Mouse (Mus musculus) cerebellum, adult 11-12 months (tissue): ENCODE data around the gene Hoxc11.

Experiments
- DNase-seq: peaks from one replicate; pipeline ENCODE4 v3.0.0; 2022

The Hoxc11 gene

DNA sequence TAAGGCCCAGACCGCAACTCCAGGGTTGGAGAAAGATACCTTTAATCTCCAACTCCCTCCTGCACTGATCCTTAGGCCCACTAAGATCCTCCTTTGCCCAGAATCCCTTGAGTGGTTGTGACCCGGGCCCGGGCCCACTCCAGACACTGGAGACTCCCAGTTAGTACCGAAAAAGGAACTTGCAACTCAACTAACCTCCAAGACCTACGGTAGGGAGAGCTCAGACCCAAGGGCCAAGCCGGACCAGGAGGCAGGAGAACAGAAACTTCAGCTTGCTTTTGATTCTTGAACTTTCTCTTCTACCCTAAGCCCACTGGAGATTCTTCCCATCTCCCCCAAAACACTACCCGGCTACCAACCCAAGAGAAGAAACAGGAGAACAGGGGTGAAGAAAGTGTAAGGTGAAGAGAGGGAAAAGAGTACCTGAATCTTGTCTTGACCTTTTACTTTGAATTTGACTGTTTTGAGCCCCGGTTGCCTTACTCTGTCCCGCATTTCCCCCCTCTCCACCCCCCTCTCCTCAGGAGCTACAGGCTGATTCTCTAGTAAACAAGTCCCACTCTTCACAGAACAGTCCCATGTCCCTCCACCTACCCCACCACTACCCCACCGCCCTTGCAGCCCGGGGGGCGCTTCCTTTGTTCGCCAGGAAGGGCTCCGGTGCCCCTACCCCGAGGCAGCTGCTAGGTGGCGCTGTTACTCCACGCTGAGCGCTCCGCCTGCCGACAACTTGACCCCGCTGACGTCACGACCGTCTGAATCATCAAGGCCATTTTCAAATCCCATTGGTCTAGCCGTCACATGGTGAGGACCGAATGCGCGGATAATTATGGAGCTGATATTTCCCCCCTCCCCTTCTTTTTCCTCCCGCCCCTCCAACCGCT is 11.9 kb downstream of the Hoxc11 start:
- DNase-seq, result no peak

GRCm38 (mm10) chr15:102966776-102967311 is 12.6 kb downstream of the Hoxc11 start, which contains the start of gene Hoxc10:
Gene Hoxc10 (plus strand): TSS chr15:102966796.
- no peak for DNase-seq

GRCm38 (mm10) chr15:102967312-102967510 is 13.0 kb downstream of the Hoxc11 start, which contains the start of gene Hoxc5:
Gene Hoxc5 (plus strand): TSS chr15:102967443.
- no peak for DNase-seq

DNA sequence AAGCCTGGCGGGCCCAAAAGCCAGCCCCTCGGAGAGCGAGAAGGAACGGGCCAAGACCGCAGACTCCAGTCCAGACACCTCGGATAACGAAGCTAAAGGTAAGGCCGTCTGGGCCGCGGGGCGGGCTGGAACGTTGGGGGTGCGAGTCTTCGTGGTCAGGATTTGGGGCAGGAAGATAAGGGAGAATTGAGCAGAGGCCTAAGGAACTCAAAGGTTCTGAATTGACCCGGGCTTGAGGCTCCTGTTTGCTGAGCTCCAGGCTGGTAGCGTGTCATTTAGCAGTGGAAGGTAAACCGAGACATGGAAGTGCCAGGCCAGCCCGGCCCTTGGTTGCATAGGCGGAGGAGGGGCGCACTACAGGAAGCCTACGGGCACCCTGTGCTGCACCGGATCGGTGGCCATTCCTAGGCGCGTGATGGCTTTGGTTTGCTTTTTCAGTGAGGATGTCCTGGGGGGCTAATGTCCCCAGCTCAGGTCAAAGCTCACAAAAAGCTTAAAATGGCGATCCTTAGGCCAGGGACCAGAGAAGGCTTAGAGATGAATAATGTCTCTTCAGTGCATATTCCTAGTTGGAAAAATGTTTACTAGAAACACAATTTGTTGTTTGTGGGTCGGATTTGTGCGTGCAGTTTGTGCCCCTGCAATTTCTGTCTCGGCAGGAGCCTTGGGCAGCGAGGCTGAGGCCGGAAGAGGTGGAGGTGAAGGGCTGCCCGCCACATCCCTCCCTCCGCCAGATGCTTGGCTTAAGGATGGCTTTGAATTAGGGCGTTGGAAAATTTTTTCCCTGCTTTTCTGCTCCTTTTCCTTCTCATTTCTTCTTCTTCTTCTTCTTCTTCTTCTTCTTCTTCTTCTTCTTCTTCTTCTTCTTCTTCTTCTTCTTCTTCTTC is 13.5 kb downstream of the Hoxc11 start:
- no peak for DNase-seq

DNA sequence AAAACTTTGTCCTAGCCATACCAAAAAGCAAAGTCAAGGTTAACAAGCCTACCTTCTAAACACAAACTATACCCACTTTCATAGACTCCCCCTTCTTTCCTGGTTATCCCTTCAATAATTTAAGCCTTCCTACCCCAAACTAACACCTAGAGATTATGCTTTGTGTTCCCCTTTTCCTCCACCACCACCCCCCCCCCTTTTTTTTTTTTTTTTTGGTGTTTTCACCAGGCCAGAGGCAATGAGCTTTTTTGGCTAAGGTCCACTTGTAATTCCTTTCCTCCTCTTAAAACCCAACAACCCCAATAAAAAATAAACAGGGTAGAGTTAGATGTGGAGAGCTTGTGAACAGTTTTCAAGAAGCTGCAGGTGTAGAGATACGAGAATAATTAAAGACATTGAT is 15.1 kb downstream of the Hoxc11 start:
- DNase-seq, result no peak

DNA sequence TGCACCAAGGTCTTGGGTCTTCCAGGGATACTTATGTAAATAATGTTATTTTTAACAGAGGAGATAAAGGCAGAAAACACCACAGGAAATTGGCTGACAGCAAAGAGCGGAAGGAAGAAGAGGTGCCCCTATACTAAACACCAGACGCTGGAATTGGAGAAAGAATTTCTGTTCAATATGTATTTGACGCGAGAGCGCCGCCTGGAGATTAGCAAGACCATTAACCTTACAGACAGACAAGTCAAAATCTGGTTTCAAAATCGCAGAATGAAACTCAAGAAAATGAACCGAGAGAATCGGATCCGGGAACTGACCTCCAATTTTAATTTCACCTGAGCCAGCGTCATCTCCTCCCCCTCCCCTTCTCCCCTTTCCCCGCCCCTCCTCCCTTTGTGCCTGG is 16.5 kb downstream of the Hoxc11 start:
- DNase-seq, result no peak

DNA sequence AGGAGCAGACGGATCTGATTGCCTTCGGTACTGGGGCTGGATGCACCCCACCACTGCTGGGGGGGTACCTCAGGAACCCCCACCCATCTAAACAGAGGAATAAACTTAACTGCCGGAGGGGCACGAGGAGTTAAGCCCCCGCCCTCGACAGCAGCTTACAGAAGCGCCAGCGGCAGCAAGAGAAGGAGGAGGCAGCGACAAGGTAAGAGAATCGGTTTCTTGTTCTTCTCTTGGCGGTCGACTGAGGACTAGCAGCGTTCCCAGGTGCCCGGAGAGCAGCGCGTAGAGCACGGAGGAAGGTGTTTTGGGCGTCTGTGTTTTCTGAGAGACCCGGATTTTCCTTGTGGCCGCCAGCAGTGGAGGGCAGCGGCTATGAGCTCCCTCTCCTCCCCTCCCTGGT is 18.0 kb downstream of the Hoxc11 start:
- DNase-seq, result no peak

DNA sequence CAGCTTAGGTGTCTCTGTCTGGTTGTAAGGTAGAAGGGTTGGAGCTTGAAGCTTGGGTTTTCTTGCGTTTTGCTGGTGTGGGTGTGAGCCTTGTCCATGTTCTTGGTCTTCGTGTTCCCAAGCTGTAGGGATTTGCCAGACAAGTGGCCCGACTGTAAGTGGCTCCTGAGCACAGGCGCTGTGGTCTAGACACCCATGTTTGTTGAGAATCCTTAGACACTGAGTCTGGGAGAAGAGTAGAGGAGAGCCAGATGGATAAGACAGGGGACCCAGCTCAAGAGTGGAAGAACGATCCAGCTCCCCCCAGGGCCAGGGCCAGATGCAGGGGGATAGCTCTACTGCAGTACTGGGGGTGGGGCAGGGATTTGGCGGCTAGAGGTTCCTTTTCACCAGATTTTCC is 18.5 kb downstream of the Hoxc11 start:
- no peak for DNase-seq

GRCm38 (mm10) chr15:102975034-102975433 is 20.8 kb downstream of the Hoxc11 start:
- DNase-seq, result no peak

- no peak for DNase-seq
Measured at GRCm38 (mm10) chr15:102975688-102976111, 21.5 kb downstream of the Hoxc11 start.

DNA sequence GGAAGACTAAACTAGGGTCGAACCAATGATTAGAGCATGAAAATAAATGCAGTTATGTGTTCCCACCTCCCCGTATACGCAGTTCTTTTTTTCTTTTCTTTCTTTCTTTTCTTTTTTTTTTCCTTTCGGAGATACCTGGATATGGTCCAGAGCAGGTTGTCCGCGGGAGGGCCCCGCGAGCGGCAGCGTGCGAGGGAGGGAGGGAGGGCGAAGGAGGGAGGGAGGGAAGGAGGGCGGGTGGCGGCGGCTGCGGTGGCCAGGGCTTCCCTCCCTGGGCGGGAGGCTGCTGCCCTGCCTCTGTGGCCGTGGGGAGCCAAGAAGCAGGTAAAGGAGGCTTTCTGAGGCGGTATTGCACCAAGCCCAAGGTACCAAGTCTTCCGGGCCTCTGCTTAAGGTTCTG is 21.9 kb downstream of the Hoxc11 start, which contains the start of gene Hoxc9:
Gene Hoxc9 (plus strand): TSS at position 269 of the 400 bp plus-strand sequence.
- DNase-seq, result no peak

- DNase-seq, result no peak
Measured at GRCm38 (mm10) chr15:102976631-102977422, 22.6 kb downstream of the Hoxc11 start.

DNA sequence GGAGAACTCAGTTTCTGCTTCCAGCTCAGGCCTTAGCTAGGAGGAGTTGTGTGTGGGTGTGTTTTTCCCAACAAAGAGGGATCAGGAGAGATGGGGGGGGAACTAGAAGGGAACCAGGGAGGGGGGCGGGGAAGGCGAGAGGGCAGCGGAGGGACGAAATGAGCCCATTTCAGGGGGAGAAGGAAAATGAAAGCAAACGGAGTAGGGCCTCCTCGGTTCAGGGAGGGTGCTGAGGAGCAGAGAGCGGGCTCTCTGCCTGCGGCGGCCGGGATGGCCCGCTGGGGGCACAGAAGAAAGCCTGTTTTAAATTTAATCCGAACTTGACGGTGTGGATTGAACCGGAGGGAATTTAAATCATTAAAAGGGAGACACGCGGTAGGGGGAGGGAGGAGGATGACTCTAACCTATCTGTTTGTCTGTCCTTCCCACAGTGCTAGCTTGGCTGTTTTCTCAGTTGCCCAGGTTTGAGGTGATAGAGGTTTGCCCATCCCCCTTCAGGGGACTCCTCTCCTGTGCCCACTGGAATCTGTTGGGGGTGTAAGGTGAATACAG is 23.3 kb downstream of the Hoxc11 start:
- no peak for DNase-seq

DNA sequence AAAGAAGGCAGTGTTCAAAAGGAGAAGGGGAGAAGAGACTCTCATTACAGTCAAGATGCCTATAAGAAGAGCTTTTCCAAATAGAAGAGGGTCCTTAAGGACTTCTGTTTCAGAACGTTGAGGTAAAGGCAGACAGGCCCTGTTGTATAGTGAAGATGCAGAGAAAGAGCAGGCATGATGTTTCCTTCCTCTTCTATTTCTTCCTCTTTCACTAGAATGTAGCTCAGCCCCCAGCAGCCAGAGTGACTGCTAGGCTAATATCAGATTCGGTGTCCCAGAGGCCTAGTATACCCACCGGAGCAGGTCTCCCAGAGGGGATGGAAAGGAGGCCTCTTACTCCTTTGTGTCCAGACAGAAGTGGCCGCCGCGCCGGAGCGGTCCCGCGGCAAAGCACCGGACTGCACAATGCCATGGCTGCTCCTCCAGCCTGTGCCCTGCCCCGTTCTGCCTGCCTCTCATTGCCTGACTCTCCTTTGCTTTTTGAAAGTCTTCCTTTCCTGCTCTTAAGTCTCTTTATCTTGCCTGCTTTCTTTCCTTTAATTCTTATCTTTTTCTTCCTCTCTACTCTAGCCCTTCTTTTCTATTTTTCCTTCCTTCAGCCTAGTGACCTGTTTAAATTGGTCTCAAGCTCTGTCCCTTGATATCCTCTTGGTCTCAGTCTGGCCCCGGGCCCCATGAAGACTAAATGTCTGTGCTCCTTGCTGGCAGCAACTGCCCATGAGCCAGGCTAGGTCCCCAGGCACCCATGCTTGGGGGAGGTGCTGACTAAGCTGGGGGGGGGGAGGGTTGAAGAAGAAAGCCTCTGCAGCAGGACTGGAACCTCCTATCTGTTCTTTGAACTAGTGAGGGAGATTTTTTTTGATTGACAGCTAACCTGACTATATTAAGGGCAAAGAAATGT is 24.6 kb downstream of the Hoxc11 start:
- no peak for DNase-seq

- no peak for DNase-seq
Measured at GRCm38 (mm10) chr15:102979936-102980335, 25.7 kb downstream of the Hoxc11 start.

DNA sequence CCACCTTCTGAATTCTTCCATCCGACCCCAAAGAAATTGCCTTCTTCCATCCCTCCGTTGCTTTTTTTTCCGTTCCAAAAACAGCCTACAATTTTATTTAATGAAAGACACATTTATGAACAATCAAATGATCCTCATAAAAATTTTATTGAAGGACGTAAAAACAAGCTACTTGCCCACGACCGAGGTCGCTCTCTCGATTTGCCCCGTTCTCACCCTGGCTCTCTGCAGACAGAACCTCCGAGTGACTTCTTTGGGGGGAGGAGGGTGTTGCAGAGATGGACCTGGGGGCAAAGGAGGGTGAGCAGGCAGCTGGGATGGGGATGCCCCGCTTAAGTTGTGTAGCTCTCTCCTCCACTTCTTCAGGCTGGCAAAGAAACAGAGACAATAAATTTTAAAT is 26.1 kb downstream of the Hoxc11 start:
- DNase-seq, result no peak

DNA sequence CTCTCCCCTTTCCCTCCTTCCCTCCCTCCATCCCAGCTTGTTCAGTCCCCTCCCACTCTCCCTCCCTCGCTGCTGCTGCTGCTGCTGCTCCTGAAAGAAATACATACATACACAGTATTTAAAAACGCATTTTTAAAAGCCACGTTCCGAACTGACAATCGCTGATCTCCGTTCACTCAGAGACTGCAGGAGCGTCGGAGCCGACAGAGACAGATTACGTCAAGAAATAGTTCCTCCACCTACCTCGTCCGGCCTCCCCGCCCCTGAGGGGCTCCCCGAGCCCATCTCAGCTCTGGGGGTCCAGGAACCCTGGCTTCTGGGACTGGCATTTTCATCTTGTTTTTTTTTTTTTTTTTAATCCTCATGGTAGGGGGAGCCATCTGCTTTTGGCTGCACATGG is 26.7 kb downstream of the Hoxc11 start:
- no peak for DNase-seq

DNA sequence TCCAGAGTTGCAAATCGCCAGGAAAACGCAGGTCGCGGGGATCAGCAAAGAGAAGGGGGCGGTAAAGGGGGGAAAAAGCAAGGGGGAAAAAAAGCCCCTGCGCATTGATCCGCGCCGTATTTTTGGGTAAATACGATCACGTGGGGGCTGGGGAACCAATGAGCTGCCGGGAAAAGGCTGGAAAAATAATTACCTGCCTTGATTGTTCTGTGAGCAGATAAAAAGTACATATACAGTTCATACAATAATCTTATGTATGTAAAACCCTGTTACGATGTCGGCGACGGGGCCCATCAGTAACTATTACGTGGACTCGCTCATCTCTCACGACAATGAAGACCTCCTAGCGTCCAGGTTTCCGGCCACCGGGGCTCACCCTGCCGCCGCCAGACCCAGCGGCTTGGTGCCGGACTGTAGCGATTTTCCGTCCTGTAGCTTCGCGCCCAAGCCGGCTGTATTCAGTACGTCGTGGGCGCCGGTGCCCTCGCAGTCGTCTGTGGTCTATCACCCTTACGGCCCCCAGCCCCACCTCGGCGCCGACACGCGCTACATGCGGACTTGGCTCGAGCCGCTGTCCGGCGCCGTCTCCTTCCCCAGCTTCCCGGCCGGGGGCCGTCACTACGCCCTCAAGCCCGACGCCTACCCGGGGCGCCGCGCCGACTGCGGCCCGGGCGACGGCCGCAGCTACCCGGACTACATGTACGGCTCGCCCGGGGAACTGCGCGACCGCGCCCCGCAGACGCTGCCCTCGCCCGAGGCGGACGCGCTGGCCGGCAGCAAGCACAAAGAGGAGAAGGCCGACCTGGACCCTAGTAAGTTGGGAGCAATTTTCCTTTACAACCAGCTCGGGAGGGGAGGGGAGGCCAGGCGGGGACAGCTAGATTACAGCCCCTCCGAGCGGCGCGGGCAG is 27.4 kb downstream of the Hoxc11 start:
- no peak for DNase-seq

DNA sequence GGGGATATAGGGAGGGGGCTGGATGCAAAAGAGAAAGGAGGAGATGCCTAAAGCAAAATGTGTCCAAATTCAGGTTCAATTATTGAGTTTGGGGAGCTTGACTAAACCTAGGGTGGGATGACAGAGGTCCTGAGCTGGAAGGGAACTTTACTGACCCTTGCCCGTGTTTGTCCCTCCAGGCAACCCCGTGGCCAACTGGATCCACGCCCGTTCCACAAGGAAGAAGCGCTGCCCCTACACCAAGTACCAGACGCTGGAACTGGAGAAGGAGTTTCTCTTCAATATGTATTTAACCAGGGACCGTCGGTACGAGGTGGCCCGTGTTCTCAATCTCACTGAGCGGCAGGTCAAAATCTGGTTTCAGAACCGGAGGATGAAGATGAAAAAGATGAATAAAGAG is 29.5 kb downstream of the Hoxc11 start:
- no peak for DNase-seq

- no peak for DNase-seq
Measured at GRCm38 (mm10) chr15:102984521-102984920, 30.3 kb downstream of the Hoxc11 start.
